Mouse (Mus musculus) embryo, embryonic 11.5 days (tissue): ENCODE data around the gene Lrch1.

Experiments
- DNase-seq: peaks from one replicate; pipeline ENCODE4 v3.0.0-alpha.2; 2012; ENCODE audit warnings: low read depth, low spot score

Gene Lrch1

GRCm38 (mm10) chr14:74893085-74893648, 54.5 kb downstream of the Lrch1 start:
- DNase-seq = no peak

- DNase-seq = no peak
Measured at GRCm38 (mm10) chr14:74889304-74889703, 58.4 kb downstream of the Lrch1 start.

GRCm38 (mm10) chr14:74888103-74888502, 59.6 kb downstream of the Lrch1 start:
- DNase-seq = no peak

- DNase-seq = no peak
Measured at GRCm38 (mm10) chr14:74886453-74886852, 61.2 kb downstream of the Lrch1 start.

GRCm38 (mm10) chr14:74884920-74885319, 62.8 kb downstream of the Lrch1 start:
- no peak for DNase-seq

- no peak for DNase-seq
Measured at GRCm38 (mm10) chr14:74884024-74884680, 63.5 kb downstream of the Lrch1 start.

GRCm38 (mm10) chr14:74883204-74883603, 64.5 kb downstream of the Lrch1 start:
- DNase-seq = no peak

GRCm38 (mm10) chr14:74882754-74883153, 64.9 kb downstream of the Lrch1 start:
- DNase-seq = no peak

- DNase-seq = no peak
Measured at GRCm38 (mm10) chr14:74880868-74881267, 66.8 kb downstream of the Lrch1 start.

- no peak for DNase-seq
Measured at GRCm38 (mm10) chr14:74879480-74879879, 68.2 kb downstream of the Lrch1 start.

GRCm38 (mm10) chr14:74877287-74877686, 70.4 kb downstream of the Lrch1 start:
- no peak for DNase-seq

GRCm38 (mm10) chr14:74871220-74871619, 76.5 kb downstream of the Lrch1 start:
- no peak for DNase-seq

GRCm38 (mm10) chr14:74868902-74869230, 78.8 kb downstream of the Lrch1 start:
- no peak for DNase-seq

- no peak for DNase-seq
Measured at GRCm38 (mm10) chr14:74868188-74868901, 79.3 kb downstream of the Lrch1 start.

- no peak for DNase-seq
Measured at GRCm38 (mm10) chr14:74867076-74868042, 80.3 kb downstream of the Lrch1 start.

GRCm38 (mm10) chr14:74865738-74866137, 81.9 kb downstream of the Lrch1 start:
- DNase-seq = no peak

GRCm38 (mm10) chr14:74864805-74865483, 82.7 kb downstream of the Lrch1 start:
- no peak for DNase-seq

GRCm38 (mm10) chr14:74861456-74861855, 86.2 kb downstream of the Lrch1 start:
- no peak for DNase-seq

GRCm38 (mm10) chr14:74859154-74859553, 88.5 kb downstream of the Lrch1 start:
- no peak for DNase-seq

- DNase-seq = no peak
Measured at GRCm38 (mm10) chr14:74855429-74855828, 92.2 kb downstream of the Lrch1 start.

GRCm38 (mm10) chr14:74853759-74854100, 93.9 kb downstream of the Lrch1 start:
- no peak for DNase-seq
